Mouse (Mus musculus): ENCODE measurements around the gene Vav1. TPM values are rescaled to one million over a fixed set of nuclear protein-coding genes. Genes with fewer than 3 reads are reported as not detected.
"Not testable (repeated sequence)": the region's sequence is repeated elsewhere in the genome, so short reads cannot be mapped to it uniquely, and the experiment has no call there.

Gene Vav1
- polyA plus RNA-seq, 1 experiment = 0.86 TPM

DNA sequence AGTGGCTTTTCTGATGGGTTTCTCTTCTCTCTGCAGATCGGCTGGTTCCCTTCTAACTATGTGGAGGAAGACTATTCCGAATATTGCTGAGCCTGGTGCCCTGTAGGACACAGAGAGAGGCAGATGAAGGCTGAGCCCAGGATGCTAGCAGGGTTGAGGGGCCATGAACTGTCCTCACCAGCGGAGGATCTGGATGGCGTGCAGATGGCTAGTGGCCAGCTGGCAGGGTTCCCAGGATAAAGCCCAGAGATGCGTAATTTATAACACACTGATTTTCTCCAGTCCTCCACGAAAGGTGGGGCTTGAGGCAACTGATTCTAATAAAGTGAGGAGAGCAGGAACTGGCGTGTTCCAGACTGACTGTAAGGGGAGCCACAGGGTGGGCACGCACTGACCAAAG lies 48.7 kb downstream of the Vav1 start:
- DNase-seq (ENCODE audit: low read depth) = no peak
- TF ChIP-seq POLR2A (IDR thresholded peaks at IDR 0.05; ENCODE audit: borderline replicate concordance, extremely low read depth, insufficient read depth, insufficient read length, poor library complexity, severe bottlenecking) (no peak), CTCF (IDR thresholded peaks at IDR 0.05; ENCODE audit: borderline replicate concordance, extremely low read depth, insufficient read depth, insufficient read length) (no peak)

DNA sequence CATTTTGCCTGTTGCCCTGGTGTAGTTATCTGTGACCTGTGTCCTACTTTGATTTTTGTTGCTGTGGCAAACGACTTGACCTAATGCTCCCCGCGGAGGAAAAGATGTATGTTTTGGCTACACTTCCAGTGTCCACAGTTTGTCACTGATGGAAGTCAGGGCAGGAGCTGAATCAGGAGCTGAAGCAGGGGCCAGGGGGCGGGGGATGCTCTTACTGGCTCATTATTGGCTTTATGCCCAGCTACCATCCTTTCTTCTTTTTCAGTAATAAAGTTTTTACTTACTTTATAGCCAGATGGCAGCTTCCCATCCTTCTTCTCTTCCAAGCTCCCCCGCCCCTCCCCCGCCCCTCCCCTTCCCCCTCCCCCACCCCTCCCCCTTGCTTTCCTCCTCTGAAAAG lies 50.0 kb downstream of the Vav1 start:
- peak; percentile 39 for DNase-seq (ENCODE audit: low read depth)
- TF ChIP-seq CTCF (IDR thresholded peaks at IDR 0.05; ENCODE audit: borderline replicate concordance, extremely low read depth, insufficient read depth, insufficient read length) (no peak), POLR2A (IDR thresholded peaks at IDR 0.05; ENCODE audit: borderline replicate concordance, extremely low read depth, insufficient read depth, insufficient read length, poor library complexity, severe bottlenecking) (no peak)

- no peak for TF ChIP-seq POLR2A (IDR thresholded peaks at IDR 0.05; ENCODE audit: borderline replicate concordance, extremely low read depth, insufficient read depth, insufficient read length, poor library complexity, severe bottlenecking)
- no peak for TF ChIP-seq CTCF (IDR thresholded peaks at IDR 0.05; ENCODE audit: borderline replicate concordance, extremely low read depth, insufficient read depth, insufficient read length)
- DNase-seq (ENCODE audit: low read depth) = no peak
These were observed 52.1 kb downstream of the Vav1 start for GRCm38 (mm10) chr17:57330993-57331392.

DNA sequence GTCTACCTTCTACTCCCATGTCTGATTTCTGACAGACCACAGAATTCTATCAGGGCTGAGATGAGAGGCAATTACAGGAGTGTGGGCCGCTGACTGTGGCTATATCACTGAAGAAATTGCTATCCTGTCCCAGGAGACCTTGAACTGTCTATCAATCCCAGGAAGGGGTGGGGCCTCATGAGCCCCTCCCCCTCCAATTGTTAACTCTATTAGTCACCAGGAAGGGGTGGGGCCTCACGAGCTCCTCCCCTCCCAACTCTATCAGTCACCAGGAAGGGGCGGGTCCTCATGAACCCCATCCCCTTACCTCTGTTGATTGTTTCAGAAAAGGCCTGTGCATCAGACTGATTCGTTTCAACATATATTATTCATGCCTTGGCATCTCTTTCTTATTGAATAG lies 53.3 kb downstream of the Vav1 start:
- no peak for DNase-seq (ENCODE audit: low read depth)
- TF ChIP-seq CTCF (IDR thresholded peaks at IDR 0.05; ENCODE audit: borderline replicate concordance, extremely low read depth, insufficient read depth, insufficient read length) (no peak), POLR2A (IDR thresholded peaks at IDR 0.05; ENCODE audit: borderline replicate concordance, extremely low read depth, insufficient read depth, insufficient read length, poor library complexity, severe bottlenecking) (no peak)

DNA sequence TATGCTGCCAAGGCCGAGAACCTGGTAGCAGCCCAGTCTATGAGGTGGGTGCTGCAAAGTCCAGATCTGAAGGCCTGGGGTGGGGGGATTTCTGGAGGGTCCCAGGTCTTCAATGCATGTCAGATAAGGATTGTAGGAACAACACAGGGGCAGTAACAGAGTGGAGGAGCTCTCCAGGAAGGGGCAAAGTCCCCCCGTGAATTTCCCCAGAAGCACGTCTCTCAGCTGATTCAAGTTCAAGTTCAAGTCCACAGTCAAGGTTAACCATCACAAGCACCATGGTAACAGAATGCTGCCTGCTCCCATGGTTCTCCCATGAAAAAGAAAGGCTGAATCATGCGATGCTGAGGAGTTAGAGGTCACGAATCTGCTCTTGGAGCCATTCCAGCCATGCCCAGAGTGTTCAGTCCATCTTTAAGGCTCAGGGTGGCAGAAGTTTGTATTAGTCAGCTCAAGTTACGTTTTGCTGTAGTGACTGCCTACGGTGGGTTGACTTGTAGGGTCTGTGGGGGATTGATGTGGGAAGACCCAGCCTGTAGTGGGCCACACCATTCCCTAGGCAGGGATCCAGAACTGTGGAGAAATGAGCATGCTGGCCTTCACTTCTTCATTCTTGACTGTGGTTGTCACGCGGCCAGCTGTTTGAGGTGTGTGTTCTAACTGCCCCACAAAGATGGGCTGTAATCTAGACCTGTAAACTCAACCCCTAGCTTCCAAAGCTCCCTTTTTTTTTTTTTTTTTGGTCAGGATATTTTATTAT lies 55.3 kb downstream of the Vav1 start:
- DNase-seq (ENCODE audit: low read depth) = no peak
- TF ChIP-seq POLR2A (IDR thresholded peaks at IDR 0.05; ENCODE audit: borderline replicate concordance, extremely low read depth, insufficient read depth, insufficient read length, poor library complexity, severe bottlenecking) (no peak), CTCF (IDR thresholded peaks at IDR 0.05; ENCODE audit: borderline replicate concordance, extremely low read depth, insufficient read depth, insufficient read length) (no peak)

DNA sequence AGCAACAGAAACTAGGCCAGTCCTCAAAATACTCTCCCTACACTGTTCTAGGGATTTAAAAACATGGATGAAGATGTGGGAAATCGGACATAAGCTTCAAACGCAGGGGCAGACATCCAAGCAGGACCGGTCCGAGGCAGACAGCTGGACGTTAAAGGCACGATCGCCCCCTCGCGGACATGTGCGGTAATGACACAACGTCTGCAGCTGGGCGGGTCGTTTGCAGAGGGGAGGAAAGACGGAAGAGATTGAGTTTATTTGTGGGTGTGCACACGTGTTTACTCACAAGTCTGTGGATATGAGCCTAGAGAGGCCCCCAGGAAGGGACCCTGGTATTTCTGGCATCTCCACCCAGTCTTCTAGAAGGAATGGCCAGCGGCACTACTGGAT lies 55.9 kb downstream of the Vav1 start:
- no peak for TF ChIP-seq POLR2A (IDR thresholded peaks at IDR 0.05; ENCODE audit: borderline replicate concordance, extremely low read depth, insufficient read depth, insufficient read length, poor library complexity, severe bottlenecking)
- TF ChIP-seq CTCF (IDR thresholded peaks at IDR 0.05; ENCODE audit: borderline replicate concordance, extremely low read depth, insufficient read depth, insufficient read length) = peak; percentile 95
- DNase-seq (ENCODE audit: low read depth) = peak; percentile 81

DNA sequence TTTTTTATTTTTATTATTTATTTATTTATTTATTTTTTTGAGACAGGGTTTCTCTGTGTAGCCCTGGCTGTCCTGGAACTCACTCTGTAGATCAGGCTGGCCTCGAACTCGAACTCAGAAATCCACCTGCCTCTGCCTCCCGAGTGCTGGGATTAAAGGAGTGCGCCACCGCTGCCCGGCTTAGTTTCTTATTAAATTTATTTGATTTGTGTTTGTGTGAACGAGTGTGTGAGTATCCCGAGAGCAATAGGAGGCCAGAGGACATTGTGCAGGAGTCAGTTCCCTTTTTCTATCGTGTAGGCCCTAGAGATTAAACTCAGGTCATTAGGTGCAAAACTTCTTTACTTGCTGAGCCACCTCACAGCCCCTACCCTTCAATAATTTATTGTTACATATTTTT lies 56.3 kb downstream of the Vav1 start:
- DNase-seq (ENCODE audit: low read depth) = not testable (repeated sequence)

DNA sequence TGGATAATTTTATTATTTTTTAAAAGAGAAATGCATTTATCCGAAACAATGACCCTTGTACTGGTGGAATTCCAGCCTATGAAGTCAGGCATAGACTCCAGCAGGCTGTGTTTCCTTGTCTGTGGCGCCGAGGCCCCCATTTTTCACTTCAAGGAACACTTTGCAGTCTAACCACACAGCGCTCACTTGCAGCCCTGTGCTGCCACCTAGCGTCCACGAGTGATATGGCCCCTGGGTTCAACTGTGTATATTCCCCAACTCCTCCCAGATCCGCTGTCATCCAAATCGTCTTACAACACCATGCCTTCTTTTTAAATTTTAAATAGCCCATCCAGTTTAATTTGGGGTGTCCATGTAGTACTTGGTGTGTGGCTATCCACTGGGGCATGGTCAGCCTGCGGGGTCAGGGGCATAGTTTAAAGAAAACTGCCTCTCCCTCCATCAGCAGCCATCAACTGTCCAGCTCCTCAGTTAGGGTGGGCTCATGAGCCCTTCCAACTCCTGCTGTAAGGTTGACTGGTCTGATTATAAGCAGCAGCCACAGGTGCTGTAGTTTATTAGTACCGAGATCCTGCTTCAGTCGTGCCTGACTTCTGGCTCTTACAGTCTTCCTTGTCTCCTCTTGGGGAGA lies 56.9 kb downstream of the Vav1 start:
- DNase-seq (ENCODE audit: low read depth) = peak; percentile 92
- TF ChIP-seq POLR2A (IDR thresholded peaks at IDR 0.05; ENCODE audit: borderline replicate concordance, extremely low read depth, insufficient read depth, insufficient read length, poor library complexity, severe bottlenecking) (no peak), CTCF (IDR thresholded peaks at IDR 0.05; ENCODE audit: borderline replicate concordance, extremely low read depth, insufficient read depth, insufficient read length) (peak; percentile 98)

DNA sequence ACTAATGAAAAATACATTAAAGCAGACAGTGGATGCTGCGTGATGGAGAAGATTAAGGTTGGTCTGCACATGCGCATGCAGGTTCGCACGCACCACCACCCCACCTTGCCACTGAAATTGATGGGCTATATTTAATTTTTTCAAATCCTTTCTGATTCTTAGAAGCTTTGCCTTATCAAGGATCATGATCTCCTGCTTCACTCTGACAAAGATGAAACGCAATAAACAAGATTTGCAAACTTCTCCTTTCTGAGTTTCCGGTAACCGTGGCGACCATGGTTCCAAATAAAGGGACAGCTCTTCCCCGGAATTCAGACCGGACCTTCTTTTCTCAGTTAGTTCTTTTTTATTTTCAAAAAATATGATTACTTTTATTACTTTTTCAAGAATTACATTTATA lies 59.1 kb downstream of the Vav1 start:
- no peak for TF ChIP-seq POLR2A (IDR thresholded peaks at IDR 0.05; ENCODE audit: borderline replicate concordance, extremely low read depth, insufficient read depth, insufficient read length, poor library complexity, severe bottlenecking)
- no peak for TF ChIP-seq CTCF (IDR thresholded peaks at IDR 0.05; ENCODE audit: borderline replicate concordance, extremely low read depth, insufficient read depth, insufficient read length)
- no peak for DNase-seq (ENCODE audit: low read depth)

GRCm38 (mm10) chr17:57339298-57339697 lies 60.4 kb downstream of the Vav1 start:
- TF ChIP-seq CTCF (IDR thresholded peaks at IDR 0.05; ENCODE audit: borderline replicate concordance, extremely low read depth, insufficient read depth, insufficient read length) (no peak), POLR2A (IDR thresholded peaks at IDR 0.05; ENCODE audit: borderline replicate concordance, extremely low read depth, insufficient read depth, insufficient read length, poor library complexity, severe bottlenecking) (no peak)
- DNase-seq (ENCODE audit: low read depth) = no peak

- no peak for DNase-seq (ENCODE audit: low read depth)
- no peak for TF ChIP-seq CTCF (IDR thresholded peaks at IDR 0.05; ENCODE audit: borderline replicate concordance, extremely low read depth, insufficient read depth, insufficient read length)
- no peak for TF ChIP-seq POLR2A (IDR thresholded peaks at IDR 0.05; ENCODE audit: borderline replicate concordance, extremely low read depth, insufficient read depth, insufficient read length, poor library complexity, severe bottlenecking)
These were observed 62.7 kb downstream of the Vav1 start for GRCm38 (mm10) chr17:57341568-57341967.

DNA sequence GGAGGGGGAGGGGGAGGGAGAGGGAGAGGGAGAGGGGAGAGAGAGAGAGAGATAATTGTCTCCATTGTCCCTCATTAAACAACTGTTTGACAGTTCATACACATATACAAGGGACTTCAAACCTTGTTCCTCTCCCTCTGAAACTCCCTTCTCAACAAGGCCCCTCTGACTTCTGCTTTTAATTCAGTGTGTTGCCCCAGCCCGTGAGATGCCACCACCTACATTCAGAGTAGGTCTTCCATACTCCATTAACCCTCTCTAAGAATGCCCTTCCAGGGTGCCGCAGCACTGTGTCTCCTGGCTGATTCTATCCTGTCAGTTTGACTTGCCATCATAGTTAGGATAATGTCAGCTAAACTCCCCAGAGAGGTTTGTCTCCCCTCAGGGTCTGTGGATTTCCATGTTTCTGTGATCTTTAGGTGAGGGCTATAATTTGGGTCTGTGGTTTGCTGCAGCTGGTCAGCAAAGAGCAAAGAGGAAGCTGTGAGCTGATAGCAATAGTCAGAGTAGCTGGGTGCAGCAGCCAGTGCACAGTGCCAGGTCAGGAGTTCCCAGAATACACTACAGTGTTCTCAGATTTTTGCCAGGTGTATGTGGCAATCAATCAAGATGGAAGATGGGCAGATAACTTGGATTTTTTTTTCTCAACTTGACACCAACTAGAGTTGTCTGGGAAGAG lies 65.3 kb downstream of the Vav1 start:
- no peak for DNase-seq (ENCODE audit: low read depth)

More for the DNA sequence above, 65.3 kb downstream of the Vav1 start:
- no peak for TF ChIP-seq CTCF (IDR thresholded peaks at IDR 0.05; ENCODE audit: borderline replicate concordance, extremely low read depth, insufficient read depth, insufficient read length)
- no peak for TF ChIP-seq POLR2A (IDR thresholded peaks at IDR 0.05; ENCODE audit: borderline replicate concordance, extremely low read depth, insufficient read depth, insufficient read length, poor library complexity, severe bottlenecking)

Data from brain, embryonic 14.5 days (tissue).